Mouse (Mus musculus) limb, embryonic 10.5 days (tissue): ENCODE results near the gene Rnf6. TPM values are rescaled to one million over a fixed set of nuclear protein-coding genes. Genes with fewer than 3 reads are reported as not detected.
"Not testable (repeated sequence)": the region's sequence is repeated elsewhere in the genome, so short reads cannot be mapped to it uniquely, and the experiment has no call there.

ENCODE experiments used
- DNase-seq: peaks from one replicate; pipeline ENCODE4 v3.0.0-alpha.2; 2017; ENCODE audit warnings: low spot score
- H3K27ac ChIP-seq: fragments of 300-500 bp; sonication (generic); 2 replicates; pipeline ENCODE4 v1.5.1; 2016; ENCODE audit warnings: mild to moderate bottlenecking
- H3K27me3 ChIP-seq: fragments of 300-500 bp; sonication (generic); 2 replicates; pipeline ENCODE4 v1.6.1; 2016; ENCODE audit warnings: low read depth, mild to moderate bottlenecking; ENCODE audit not compliant: poor library complexity, severe bottlenecking
- H3K36me3 ChIP-seq: fragments of 300-500 bp; sonication (generic); 2 replicates; pipeline ENCODE4 v1.6.1; 2016; ENCODE audit warnings: mild to moderate bottlenecking, moderate library complexity
- H3K4me1 ChIP-seq: fragments of 300-500 bp; sonication (generic); 2 replicates; pipeline ENCODE4 v1.6.1; 2016
- H3K4me3 ChIP-seq: fragments of 300-500 bp; sonication (generic); 2 replicates; pipeline ENCODE4 v1.5.1; 2016; ENCODE audit warnings: mild to moderate bottlenecking, moderate library complexity
- H3K9me3 ChIP-seq: fragments of 300-500 bp; sonication (generic); replicated peaks from 2 replicates; pipeline ENCODE4 v1.6.1; 2016; ENCODE audit warnings: mild to moderate bottlenecking
- WGBS: fragments of 180-500 bp; shearing (Covaris S2); methylation state at CpG from one replicate; pipeline ENCODE4 v1.1.7; 2016; 5-methylcytosine and 5-hydroxymethylcytosine counted together
- polyA plus RNA-seq: library from polyadenylated mRNA; unstranded; fragments of >200 nt; fragmentation: Nextera tagmentation; extraction: Ambion mirVana; gene quantifications from 2 replicates; pipeline ENCODE4 v1.2.1, GENCODE M21; 2016

The Rnf6 gene
- polyA plus RNA-seq, 1 experiment from 2014 or later: 29.1 TPM

DNA sequence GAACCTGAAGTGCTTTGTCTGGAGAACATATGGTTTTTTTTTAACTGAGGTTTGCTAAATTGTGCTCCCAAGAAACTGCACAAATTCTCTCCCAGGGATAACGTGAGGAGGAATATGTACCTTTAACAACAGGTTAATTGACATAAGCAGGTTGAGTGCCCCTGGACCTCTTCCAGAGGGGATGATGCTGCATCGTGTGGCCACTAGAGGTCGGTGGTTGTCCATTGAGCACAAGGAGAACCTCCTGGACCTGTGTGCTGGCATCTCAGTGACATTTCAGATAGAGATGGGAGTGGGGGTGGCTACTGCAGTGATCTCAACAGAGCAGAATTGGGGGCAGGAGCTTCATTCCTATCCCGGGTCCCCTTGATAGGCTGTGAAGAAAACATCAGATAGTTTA is 48.6 kb downstream of the Rnf6 start:
- H3K9me3 ChIP-seq, DNase-seq, H3K36me3 ChIP-seq, H3K27me3 ChIP-seq, H3K4me3 ChIP-seq, H3K27ac ChIP-seq, H3K4me1 ChIP-seq: not testable (repeated sequence)
- 68% methylated on average over 4 of the region's 4 CpGs for WGBS

DNA sequence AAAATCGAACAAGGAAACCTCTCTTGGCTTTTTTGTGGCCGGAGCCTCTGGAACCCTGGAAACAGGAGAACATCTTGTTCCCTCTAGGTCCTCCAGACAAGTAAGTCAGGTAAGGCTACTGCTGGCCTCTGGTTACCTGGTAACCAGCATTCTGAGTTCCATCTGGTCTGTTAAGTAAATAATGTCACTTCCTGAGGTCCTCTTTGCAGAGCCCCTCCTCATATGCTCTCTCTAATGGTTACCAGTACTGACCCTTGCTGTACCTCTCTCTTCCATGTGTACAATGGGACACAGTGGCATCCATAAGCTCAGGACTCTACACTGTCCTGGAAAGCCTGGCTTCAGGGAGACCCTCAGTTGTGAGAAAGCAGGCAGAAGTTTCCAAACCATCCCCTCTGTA is 50.7 kb downstream of the Rnf6 start, which contains the start of gene Gm6309:
Gene Gm6309 (minus strand): TSS at position 101 of the 400 bp plus-strand sequence.
- H3K4me3 ChIP-seq, H3K4me1 ChIP-seq, H3K9me3 ChIP-seq, H3K27ac ChIP-seq, H3K27me3 ChIP-seq, H3K36me3 ChIP-seq, DNase-seq: not testable (repeated sequence)
- 88% methylated on average over 2 of the region's 2 CpGs for WGBS

DNA sequence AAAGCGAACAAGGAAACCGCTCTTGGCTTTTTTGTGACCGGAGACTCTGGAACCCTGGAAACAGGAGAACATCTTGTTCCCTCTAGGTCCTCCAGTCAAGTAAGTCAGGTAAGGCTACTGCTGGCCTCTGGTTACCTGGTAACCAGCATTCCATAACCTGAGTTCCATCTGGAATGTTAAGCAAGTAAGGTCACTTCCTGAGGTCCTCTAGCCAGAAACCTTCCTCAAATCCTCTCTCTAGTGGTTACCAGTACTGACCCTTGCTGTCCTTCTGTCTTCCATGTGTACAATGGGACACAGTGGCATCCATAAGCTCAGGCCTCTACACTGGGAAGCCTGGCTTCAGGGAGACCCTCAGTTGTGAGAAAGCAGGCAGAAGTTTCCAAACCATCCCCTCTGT is 60.9 kb downstream of the Rnf6 start, which contains the start of gene Gm5565:
Gene Gm5565 (minus strand): TSS at position 101 of the 400 bp plus-strand sequence.
- H3K27me3 ChIP-seq, H3K9me3 ChIP-seq, DNase-seq, H3K27ac ChIP-seq, H3K4me3 ChIP-seq, H3K36me3 ChIP-seq, H3K4me1 ChIP-seq: not testable (repeated sequence)
- 92% methylated on average over 3 of the region's 3 CpGs for WGBS

Other genes with a start within 250 kb of the Rnf6 start
- gene Cyp3a25, start 211.9 kb downstream of the Rnf6 start, polyA plus RNA-seq: not detected in 2 replicates
- gene Cyp3a59, start 142.3 kb downstream of the Rnf6 start, polyA plus RNA-seq: not detected in 2 replicates
- gene Gm5565, start 61.0 kb downstream of the Rnf6 start, polyA plus RNA-seq: not detected in 2 replicates
- not detected in 2 replicates for gene Gm6309, start 50.8 kb downstream of the Rnf6 start, polyA plus RNA-seq
- gene 1700001J03Rik, start 36.3 kb downstream of the Rnf6 start, polyA plus RNA-seq: not detected in 2 replicates
- gene Cdk8, start 9.7 kb upstream of the Rnf6 start, polyA plus RNA-seq: 25.8 and 26.1 TPM in 2 replicates
- gene Wasf3, start 163.4 kb upstream of the Rnf6 start, polyA plus RNA-seq: 4.1 and 4.8 TPM in 2 replicates